Mouse (Mus musculus): ENCODE measurements around the gene Nr5a2.

Nr5a2 gene

GRCm38 (mm10) chr1:136960428-136961012 is at the start of gene Nr5a2:
Gene Nr5a2, minus strand, starts transcription at chr1:136960448.
- no peak for DNase-seq (ENCODE audit: low spot score)

- no peak for DNase-seq (ENCODE audit: low spot score)
These were observed 48.5 kb upstream of the Nr5a2 start for GRCm38 (mm10) chr1:137008726-137009239.

GRCm38 (mm10) chr1:137003816-137004215 is 43.6 kb upstream of the Nr5a2 start:
- no peak for DNase-seq (ENCODE audit: low spot score)

GRCm38 (mm10) chr1:137003144-137003543 is 42.9 kb upstream of the Nr5a2 start:
- no peak for DNase-seq (ENCODE audit: low spot score)

- no peak for DNase-seq (ENCODE audit: low spot score)
These were observed 31.6 kb upstream of the Nr5a2 start for GRCm38 (mm10) chr1:136991762-136992352.

- DNase-seq (ENCODE audit: low spot score) = no peak
These were observed 20.1 kb upstream of the Nr5a2 start for GRCm38 (mm10) chr1:136980253-136980893.

GRCm38 (mm10) chr1:136977867-136978266 is 17.6 kb upstream of the Nr5a2 start:
- no peak for DNase-seq (ENCODE audit: low spot score)

GRCm38 (mm10) chr1:136974040-136974439 is 13.8 kb upstream of the Nr5a2 start:
- DNase-seq (ENCODE audit: low spot score) = no peak

GRCm38 (mm10) chr1:136973016-136973415 is 12.8 kb upstream of the Nr5a2 start:
- DNase-seq (ENCODE audit: low spot score) = no peak

GRCm38 (mm10) chr1:136970995-136971394 is 10.7 kb upstream of the Nr5a2 start:
- no peak for DNase-seq (ENCODE audit: low spot score)

- no peak for DNase-seq (ENCODE audit: low spot score)
These were observed 6.6 kb upstream of the Nr5a2 start for GRCm38 (mm10) chr1:136966728-136967386.

- DNase-seq (ENCODE audit: low spot score) = no peak
These were observed 757 bp downstream of the Nr5a2 start for GRCm38 (mm10) chr1:136959491-136959890.

- DNase-seq (ENCODE audit: low spot score) = no peak
These were observed 1.6 kb downstream of the Nr5a2 start for GRCm38 (mm10) chr1:136958666-136959065.

GRCm38 (mm10) chr1:136958185-136958584 is 2.1 kb downstream of the Nr5a2 start:
- no peak for DNase-seq (ENCODE audit: low spot score)

- DNase-seq (ENCODE audit: low spot score) = no peak
These were observed 2.6 kb downstream of the Nr5a2 start for GRCm38 (mm10) chr1:136957696-136958095.

GRCm38 (mm10) chr1:136954108-136954494 is 6.1 kb downstream of the Nr5a2 start:
- DNase-seq (ENCODE audit: low spot score) = no peak

GRCm38 (mm10) chr1:136953444-136954107 is 6.7 kb downstream of the Nr5a2 start:
- DNase-seq (ENCODE audit: low spot score) = no peak

- DNase-seq (ENCODE audit: low spot score) = no peak
These were observed 7.5 kb downstream of the Nr5a2 start for GRCm38 (mm10) chr1:136952609-136953311.

GRCm38 (mm10) chr1:136951946-136952531 is 8.2 kb downstream of the Nr5a2 start:
- DNase-seq (ENCODE audit: low spot score) = no peak

- DNase-seq (ENCODE audit: low spot score) = no peak
These were observed 9.0 kb downstream of the Nr5a2 start for GRCm38 (mm10) chr1:136951155-136951650.

GRCm38 (mm10) chr1:136949323-136949741 is 10.9 kb downstream of the Nr5a2 start:
- DNase-seq (ENCODE audit: low spot score) = no peak
